Mouse (Mus musculus) macrophage (primary cell): ENCODE measurements around the gene Ctf1. TPM values are rescaled to one million over a fixed set of nuclear protein-coding genes. Genes with fewer than 3 reads are reported as not detected.

ENCODE experiments used
- H3K27ac ChIP-seq: fragments of 350-480 bp; formaldehyde crosslinking; 2 replicates; pipeline ENCODE4 v1.9.0; 2021
- H3K36me3 ChIP-seq: fragments of 350-480 bp; formaldehyde crosslinking; 2 replicates; pipeline ENCODE4 v1.9.0; 2021; ENCODE audit errors: inconsistent target
- H3K4me3 ChIP-seq: fragments of 350-480 bp; formaldehyde crosslinking; 2 replicates; pipeline ENCODE4 v1.9.0; 2021; ENCODE audit errors: inconsistent target
- H3K79me2 ChIP-seq: fragments of 350-480 bp; formaldehyde crosslinking; 2 replicates; pipeline ENCODE4 v1.9.0; 2021; ENCODE audit errors: inconsistent target
- WGBS: methylation state at CpG from one replicate; pipeline ENCODE4 v1.1.7; 2026; ENCODE audit warnings: inconsistent platforms; ENCODE audit not compliant: missing documents; 5-methylcytosine and 5-hydroxymethylcytosine counted together
- polyA plus RNA-seq: library from polyadenylated mRNA; stranded (reverse); fragments of 250-400 nt; gene quantifications from 3 replicates; pipeline ENCODE4 v1.2.4, GENCODE M21; 2018; ENCODE audit warnings: inconsistent platforms
- total RNA-seq, 78 experiments: library from RNA; depleted of rRNA; stranded (reverse); fragments of 250-400 nt; gene quantifications; 1 replicate in 9 of 78; 2 replicates in 24 of 78; 3 replicates in 43 of 78; 4 replicates in 2 of 78; pipeline ENCODE4 v1.2.4; 2018; ENCODE audit warnings: inconsistent platforms in 56 of 78

Gene Ctf1
- total RNA-seq (2018; cell fraction: chromatin; rRNA removed): 1 to 10 TPM in 1 of 26 experiments, not detected in 25; 1.4 TPM
- total RNA-seq (2018; cell fraction: cytosol; rRNA removed): under 1 TPM in 1 of 26 experiments, not detected in 25; 0.13 TPM
- total RNA-seq (2018; cell fraction: nucleus; rRNA removed): not detected
- polyA plus RNA-seq: not detected in 3 replicates

DNA sequence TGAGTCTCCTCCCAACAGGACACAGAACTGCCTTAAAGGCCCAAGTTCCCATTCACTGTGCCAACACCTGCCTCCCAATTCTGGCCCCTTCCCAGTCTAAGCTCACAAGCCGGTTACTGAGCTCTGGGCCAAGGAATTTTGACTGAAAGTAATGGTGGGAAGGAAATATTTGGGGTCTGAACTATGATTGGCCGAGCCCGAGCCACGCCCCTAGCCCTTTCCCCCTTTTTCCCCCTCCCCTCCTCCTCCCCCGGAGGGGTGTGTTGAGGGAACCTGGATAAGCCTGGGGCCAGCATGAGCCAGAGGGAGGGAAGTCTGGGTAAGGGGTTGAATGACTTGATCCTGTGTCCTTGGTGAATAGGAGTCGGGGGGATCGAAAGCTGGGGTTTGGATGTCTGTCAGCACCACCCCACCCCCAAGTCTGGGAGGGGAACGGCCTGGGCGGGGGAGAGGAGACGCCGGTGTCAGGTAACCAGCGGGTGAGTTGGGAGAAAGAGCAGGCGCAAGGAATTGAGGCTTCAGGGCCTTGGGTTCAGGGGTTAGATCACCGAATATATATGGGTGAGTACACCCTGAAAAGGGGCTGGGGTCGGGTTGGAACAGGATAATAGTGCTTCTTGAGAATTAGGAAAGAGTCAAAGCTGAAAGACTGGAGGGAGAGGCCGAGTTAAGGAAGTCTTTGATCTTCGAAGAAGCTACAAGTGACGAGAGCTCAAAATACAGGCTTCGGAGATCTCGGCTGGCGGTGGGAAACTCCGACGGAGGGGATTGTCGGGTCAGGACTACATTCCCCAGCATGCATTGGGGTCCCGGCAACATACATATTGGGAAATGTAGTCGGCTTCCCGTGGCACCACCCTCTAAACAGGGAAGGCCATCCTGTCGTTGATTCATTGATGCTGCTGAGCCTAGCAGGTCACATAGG, at the start of gene Ctf1:
Gene Ctf1 (plus strand): TSS at position 276 of the 925 bp plus-strand sequence.
- no peak within 1 kb of the TSS for H3K27ac ChIP-seq
- no peaks in the 10 kb centered on the region for H3K36me3 ChIP-seq
- no peak within 1 kb of the TSS for H3K4me3 ChIP-seq
- no peaks in the 10 kb centered on the region for H3K79me2 ChIP-seq
- 16% methylated on average over 28 of the region's 28 CpGs for WGBS

DNA sequence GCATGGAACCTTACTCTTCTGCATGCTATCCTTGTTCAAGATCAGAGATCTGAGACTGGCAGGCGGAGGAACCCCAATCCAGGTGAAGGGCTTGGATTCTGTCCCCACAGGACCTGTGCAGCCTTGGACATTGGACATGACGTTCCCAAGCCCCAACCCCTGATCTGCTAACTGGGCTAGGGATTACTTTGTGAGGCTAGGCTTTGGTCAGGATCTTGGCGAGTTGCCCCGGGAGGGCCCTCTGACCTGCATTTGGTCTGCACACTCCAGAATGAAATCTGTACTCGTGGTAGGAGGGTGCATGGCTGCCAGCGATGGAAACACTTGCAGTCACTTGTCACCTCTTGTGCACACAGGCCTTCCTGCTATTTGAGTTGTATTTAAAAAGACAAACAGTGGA, 49.6 kb upstream of the Ctf1 start:
- WGBS: 98% methylated on average over 6 of the region's 6 CpGs
- Histone ChIP-seq H3K36me3 (no peaks in the 10 kb centered on the region), H3K4me3 (no peak overlapping the region), H3K79me2 (no peaks in the 10 kb centered on the region), H3K27ac (no peak overlapping the region)

GRCm38 (mm10) chr7:127666066-127666654, 46.4 kb upstream of the Ctf1 start:
- Histone ChIP-seq H3K79me2 (no peaks in the 10 kb centered on the region), H3K36me3 (no peaks in the 10 kb centered on the region), H3K27ac (no peak overlapping the region), H3K4me3 (no peak overlapping the region)
- 96% methylated on average over 6 of the region's 6 CpGs for WGBS

- no peaks in the 10 kb centered on the region for H3K79me2 ChIP-seq
- 92% methylated on average over 13 of the region's 13 CpGs for WGBS
- H3K4me3 ChIP-seq: no peak overlapping the region
- H3K36me3 ChIP-seq: no peaks in the 10 kb centered on the region
- no peak overlapping the region for H3K27ac ChIP-seq
These were observed 45.9 kb upstream of the Ctf1 start for GRCm38 (mm10) chr7:127666679-127667078.

GRCm38 (mm10) chr7:127667171-127667570, 45.4 kb upstream of the Ctf1 start:
- 82% methylated on average over 8 of the region's 8 CpGs for WGBS

DNA sequence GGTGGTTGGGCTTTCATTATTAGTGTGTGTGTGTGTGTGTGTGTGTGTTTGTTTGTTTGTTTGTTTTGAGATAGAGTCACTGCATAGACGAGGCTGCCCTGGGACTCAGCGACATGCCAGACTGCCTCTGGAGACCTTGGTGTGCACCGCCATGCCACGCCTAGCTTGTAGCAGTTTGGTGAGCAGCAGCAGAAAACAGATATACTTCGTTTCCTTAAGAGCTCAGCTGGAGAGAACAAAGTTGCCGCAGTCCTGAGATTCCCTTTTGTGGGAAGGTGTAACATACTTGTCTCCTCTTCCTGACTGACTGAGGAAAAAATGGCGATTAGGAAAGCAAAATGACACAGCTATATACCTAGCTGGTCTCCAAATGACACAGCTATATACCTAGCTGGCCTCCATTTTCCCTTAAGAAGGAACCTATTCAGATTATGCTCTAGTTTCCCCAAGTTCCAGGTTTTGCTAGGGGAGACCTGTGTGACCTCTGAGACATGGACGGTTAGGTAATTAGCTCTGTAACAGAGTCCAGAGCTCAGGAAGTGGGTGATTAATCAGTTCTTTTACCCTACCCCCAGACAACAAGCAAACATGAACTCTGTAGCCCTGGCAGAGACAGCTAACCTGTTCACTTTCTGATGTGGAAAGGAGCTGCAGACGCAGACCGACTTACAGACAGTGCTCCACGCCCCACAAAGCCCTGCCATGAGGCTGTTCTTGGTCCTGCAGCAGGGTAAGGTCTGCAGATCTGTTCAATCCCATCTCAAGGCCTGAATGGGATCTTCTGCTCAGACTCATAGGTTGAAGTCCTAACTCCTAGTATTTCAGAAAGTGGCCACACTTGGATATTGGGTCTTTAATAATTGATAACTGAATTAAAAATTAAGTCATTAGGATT, 40.4 kb upstream of the Ctf1 start:
- no peaks in the 10 kb centered on the region for H3K79me2 ChIP-seq
- H3K36me3 ChIP-seq: no peaks in the 10 kb centered on the region
- no peak overlapping the region for H3K27ac ChIP-seq
- 92% methylated on average over 11 of the region's 11 CpGs for WGBS
- no peak overlapping the region for H3K4me3 ChIP-seq

More at GRCm38 (mm10) chr7:127667171-127667570, 45.4 kb upstream of the Ctf1 start:
- Histone ChIP-seq H3K27ac (no peak overlapping the region), H3K4me3 (no peak overlapping the region), H3K36me3 (no peaks in the 10 kb centered on the region), H3K79me2 (no peaks in the 10 kb centered on the region)

- Histone ChIP-seq H3K27ac (no peak overlapping the region), H3K36me3 (no peaks in the 10 kb centered on the region), H3K4me3 (no peak overlapping the region), H3K79me2 (no peaks in the 10 kb centered on the region)
- WGBS: 94% methylated on average over 4 of the region's 4 CpGs
These were observed 39.8 kb upstream of the Ctf1 start for GRCm38 (mm10) chr7:127672776-127673175.

DNA sequence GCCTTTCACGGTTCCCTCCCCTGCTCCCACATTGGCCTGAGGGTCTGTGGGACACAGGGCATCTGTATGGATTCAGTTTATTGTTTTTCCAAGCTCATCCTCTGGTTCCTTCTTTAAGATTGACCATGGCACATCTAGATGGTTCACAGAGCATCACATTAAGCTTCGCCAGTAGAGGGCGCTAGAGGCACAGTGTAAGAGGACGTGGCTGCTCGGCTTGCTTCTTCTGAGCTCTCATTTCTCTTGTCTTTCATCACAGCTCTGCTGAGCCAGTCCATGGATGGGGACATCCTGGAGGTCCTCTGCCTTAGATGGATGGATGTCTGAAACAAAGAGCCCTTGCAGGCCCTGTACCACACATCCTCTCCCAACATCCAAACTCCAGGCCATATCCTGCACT, 37.6 kb upstream of the Ctf1 start:
- Histone ChIP-seq H3K27ac (no peak overlapping the region), H3K36me3 (no peaks in the 10 kb centered on the region), H3K79me2 (no peaks in the 10 kb centered on the region), H3K4me3 (no peak overlapping the region)
- 10% methylated on average over 5 of the region's 5 CpGs for WGBS

DNA sequence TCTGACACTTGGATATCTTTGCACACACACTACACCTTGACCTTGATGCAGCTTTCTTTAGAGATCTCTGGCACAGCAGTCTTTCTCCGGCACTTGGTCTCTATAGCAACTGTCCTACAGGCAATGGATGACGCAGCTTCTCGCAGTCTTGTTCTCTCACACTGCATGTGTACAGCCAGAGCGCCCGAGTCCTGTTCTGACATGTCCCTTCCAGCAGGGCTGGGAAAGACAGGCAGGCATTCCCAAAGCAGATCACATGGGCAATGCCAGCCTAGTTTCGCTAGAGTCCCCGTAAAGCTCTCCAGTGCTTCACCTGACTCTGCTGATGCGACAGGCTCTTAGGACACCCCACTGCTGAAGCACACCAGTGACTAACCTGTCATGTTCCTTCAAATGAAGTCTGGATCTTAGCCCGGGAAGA, 37.1 kb upstream of the Ctf1 start:
- 93% methylated on average over 9 of the region's 9 CpGs for WGBS
- H3K27ac ChIP-seq: no peak overlapping the region
- no peak overlapping the region for H3K4me3 ChIP-seq
- H3K79me2 ChIP-seq: no peaks in the 10 kb centered on the region
- no peaks in the 10 kb centered on the region for H3K36me3 ChIP-seq

GRCm38 (mm10) chr7:127677077-127677476, 35.5 kb upstream of the Ctf1 start:
- Histone ChIP-seq H3K79me2 (no peaks in the 10 kb centered on the region), H3K4me3 (no peak overlapping the region), H3K27ac (no peak overlapping the region), H3K36me3 (no peaks in the 10 kb centered on the region)
- 79% methylated on average over 6 of the region's 6 CpGs for WGBS

GRCm38 (mm10) chr7:127677609-127678008, 34.9 kb upstream of the Ctf1 start:
- H3K27ac ChIP-seq: no peak overlapping the region
- 96% methylated on average over 4 of the region's 4 CpGs for WGBS

GRCm38 (mm10) chr7:127678811-127679210, 33.7 kb upstream of the Ctf1 start:
- H3K36me3 ChIP-seq: no peaks in the 10 kb centered on the region
- 89% methylated on average over 2 of the region's 2 CpGs for WGBS
- H3K27ac ChIP-seq: no peak overlapping the region
- H3K4me3 ChIP-seq: no peak overlapping the region
- no peaks in the 10 kb centered on the region for H3K79me2 ChIP-seq

More at GRCm38 (mm10) chr7:127677609-127678008, 34.9 kb upstream of the Ctf1 start:
- no peak overlapping the region for H3K4me3 ChIP-seq
- no peaks in the 10 kb centered on the region for H3K79me2 ChIP-seq
- H3K36me3 ChIP-seq: no peaks in the 10 kb centered on the region

DNA sequence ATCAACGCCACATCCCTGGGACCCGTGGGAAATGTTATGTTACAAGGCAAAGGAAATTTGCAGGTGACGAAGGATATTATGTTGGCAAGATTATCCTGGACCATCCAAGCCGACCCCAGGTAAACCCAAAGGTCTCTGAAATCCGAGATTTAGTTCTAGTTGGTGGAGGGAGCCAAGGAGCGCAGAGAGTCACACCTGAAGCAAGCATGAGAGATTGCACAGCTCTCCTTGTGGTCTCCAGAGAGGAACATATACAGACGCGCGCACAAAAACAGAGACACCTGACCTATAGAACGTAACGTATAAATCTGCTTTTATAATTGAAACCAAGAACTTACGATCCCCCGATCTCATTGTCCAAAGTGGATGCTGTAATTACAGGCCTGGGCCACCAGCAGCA, 32.0 kb upstream of the Ctf1 start:
- no peaks in the 10 kb centered on the region for H3K79me2 ChIP-seq
- no peak overlapping the region for H3K27ac ChIP-seq
- no peak overlapping the region for H3K4me3 ChIP-seq
- 92% methylated on average over 13 of the region's 13 CpGs for WGBS
- no peaks in the 10 kb centered on the region for H3K36me3 ChIP-seq

DNA sequence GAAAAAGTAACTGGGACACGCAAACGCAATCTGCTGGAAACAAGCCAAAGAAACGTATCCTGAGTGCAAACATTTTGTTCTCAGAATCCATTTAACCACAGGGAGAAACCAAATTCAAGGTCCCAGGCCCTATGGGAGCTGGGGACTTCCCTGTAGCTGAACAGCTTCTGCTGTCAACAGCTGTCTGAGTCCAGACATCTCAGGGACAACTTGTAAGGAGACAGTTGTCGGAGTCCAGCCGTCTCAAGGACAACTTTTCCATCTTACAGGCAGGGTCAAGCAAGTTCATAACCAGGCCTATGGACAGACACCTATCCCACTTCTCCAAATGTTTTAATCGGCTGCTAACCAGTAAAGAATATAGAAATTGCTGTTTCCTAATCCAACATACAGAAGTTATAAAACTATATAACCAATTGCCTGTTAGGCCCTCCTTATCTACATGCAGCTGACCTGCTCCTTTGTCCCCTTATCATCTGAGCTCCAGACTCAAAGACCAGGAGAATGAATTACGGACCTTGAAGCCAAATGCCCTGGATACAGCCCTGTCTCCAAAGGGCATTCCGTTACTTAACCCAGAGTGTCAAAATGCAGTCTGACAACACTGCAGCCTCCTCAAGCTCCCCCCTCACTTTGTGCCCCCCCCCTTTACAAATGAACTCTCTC, 30.5 kb upstream of the Ctf1 start:
- no peaks in the 10 kb centered on the region for H3K79me2 ChIP-seq
- 94% methylated on average over 8 of the region's 8 CpGs for WGBS
- H3K4me3 ChIP-seq: no peak overlapping the region
- H3K27ac ChIP-seq: no peak overlapping the region
- H3K36me3 ChIP-seq: no peaks in the 10 kb centered on the region
